Mouse (Mus musculus) liver, postnatal 0 days (tissue): ENCODE data around the gene Ifrd1.

Experiments
- CTCF ChIP-seq: sonication (generic); IDR thresholded peaks from 2 replicates; pipeline ENCODE4 v1.5.1; 2016; ENCODE audit warnings: antibody characterized with exemption, low read depth
- EP300 ChIP-seq: IDR thresholded peaks from 2 replicates; pipeline ENCODE4 v1.6.1; 2016; ENCODE audit warnings: antibody characterized with exemption, low read depth, mild to moderate bottlenecking

- TF ChIP-seq CTCF (no peak), EP300 (no peak)
Observed at GRCm38 (mm10) chr12:40200484-40201235, 47.6 kb downstream of the Ifrd1 start.
